Mouse (Mus musculus) kidney, postnatal 14 days (tissue): ENCODE results near the gene Creb5.

Source experiments
- DNase-seq: peaks from one replicate; pipeline ENCODE4 v3.0.0; 2022; ENCODE audit warnings: mixed read lengths

Gene Creb5

GRCm38 (mm10) chr6:53497904-53498536 is 210.9 kb downstream of the Creb5 start:
- DNase-seq, result no peak

- DNase-seq, result peak; percentile 45
Measured at GRCm38 (mm10) chr6:53499621-53500295, 212.7 kb downstream of the Creb5 start.

GRCm38 (mm10) chr6:53501236-53501635 is 214.2 kb downstream of the Creb5 start:
- peak; percentile 14 for DNase-seq

- no peak for DNase-seq
Measured at GRCm38 (mm10) chr6:53506947-53507564, 220.0 kb downstream of the Creb5 start.

GRCm38 (mm10) chr6:53508847-53509494 is 221.9 kb downstream of the Creb5 start:
- no peak for DNase-seq

GRCm38 (mm10) chr6:53510005-53510404 is 222.9 kb downstream of the Creb5 start:
- DNase-seq, result no peak

- DNase-seq, result no peak
Measured at GRCm38 (mm10) chr6:53512226-53512625, 225.2 kb downstream of the Creb5 start.

- DNase-seq, result no peak
Measured at GRCm38 (mm10) chr6:53513380-53513779, 226.3 kb downstream of the Creb5 start.

GRCm38 (mm10) chr6:53514862-53515261 is 227.8 kb downstream of the Creb5 start:
- DNase-seq, result no peak

- no peak for DNase-seq
Measured at GRCm38 (mm10) chr6:53515611-53516010, 228.5 kb downstream of the Creb5 start.

GRCm38 (mm10) chr6:53517371-53517945 is 230.4 kb downstream of the Creb5 start:
- no peak for DNase-seq

- DNase-seq, result no peak
Measured at GRCm38 (mm10) chr6:53523743-53524497, 236.8 kb downstream of the Creb5 start.

- DNase-seq, result no peak
Measured at GRCm38 (mm10) chr6:53526460-53526859, 239.4 kb downstream of the Creb5 start.

- DNase-seq, result no peak
Measured at GRCm38 (mm10) chr6:53530742-53531141, 243.7 kb downstream of the Creb5 start.

GRCm38 (mm10) chr6:53531461-53531860 is 244.4 kb downstream of the Creb5 start:
- no peak for DNase-seq

- no peak for DNase-seq
Measured at GRCm38 (mm10) chr6:53537530-53537929, 250.5 kb downstream of the Creb5 start.

GRCm38 (mm10) chr6:53541798-53542197 is 254.7 kb downstream of the Creb5 start:
- no peak for DNase-seq

- DNase-seq, result no peak
Measured at GRCm38 (mm10) chr6:53545483-53545900, 258.4 kb downstream of the Creb5 start.

GRCm38 (mm10) chr6:53545989-53546388 is 258.9 kb downstream of the Creb5 start:
- no peak for DNase-seq

- DNase-seq, result no peak
Measured at GRCm38 (mm10) chr6:53548236-53548635, 261.2 kb downstream of the Creb5 start.

- DNase-seq, result no peak
Measured at GRCm38 (mm10) chr6:53549409-53549808, 262.3 kb downstream of the Creb5 start.

GRCm38 (mm10) chr6:53556050-53556449 is 269.0 kb downstream of the Creb5 start:
- peak; percentile 85 for DNase-seq
